Mouse (Mus musculus): ENCODE data around the gene Alad. TPM values are rescaled to one million over a fixed set of nuclear protein-coding genes. Genes with fewer than 3 reads are reported as not detected.

Gene Alad
- polyA plus RNA-seq, 1 experiment from 2014 or later = 156 TPM

GRCm38 (mm10) chr4:62501534-62501933 lies 18.2 kb downstream of the Alad start:
- no peak for TF ChIP-seq CTCF (IDR thresholded peaks at IDR 0.05; ENCODE audit: low read depth)
- H3K4me3 ChIP-seq (ENCODE audit: low read depth, low read length) = peak overlapping the region; percentile 88
- H3K9ac ChIP-seq (ENCODE audit: low read depth, low read length) = peak overlapping the region; percentile 90
- H3K9me3 ChIP-seq (ENCODE audit: control insufficient read depth) = no peaks in the 10 kb centered on the region
- no peak for ATAC-seq
- no peaks in the 10 kb centered on the region for H3K27me3 ChIP-seq (replicated peaks; ENCODE audit: control insufficient read depth, insufficient read depth, low read length)
- peak overlapping the region; percentile 67 for H3K4me2 ChIP-seq (replicated peaks; ENCODE audit: low read depth)
- peaks cover 9% of the 10 kb centered on the region; the same call in 1 of the 2 replicates for H3K4me1 ChIP-seq (replicated peaks; ENCODE audit: control insufficient read depth, insufficient read depth, low read length)
- peak overlapping the region; percentile 97 for H3K27ac ChIP-seq (ENCODE audit: low read depth, low read length)
- peaks cover 14% of the 10 kb centered on the region for H3K36me3 ChIP-seq (ENCODE audit: control insufficient read depth, insufficient read depth)
- under 1% methylated on average over 7 of the region's 7 CpGs for WGBS

- Histone ChIP-seq H3K4me3 (ENCODE audit: low read depth, low read length) (peak overlapping the region; percentile 88; the same call in 1 of the 2 replicates), H3K9ac (ENCODE audit: low read depth, low read length) (no peak overlapping the region; the same call in 1 of the 2 replicates), H3K4me2 (replicated peaks; ENCODE audit: low read depth) (peak overlapping the region; percentile 67), H3K4me1 (replicated peaks; ENCODE audit: control insufficient read depth, insufficient read depth, low read length) (peaks cover 9% of the 10 kb centered on the region; the same call in 1 of the 2 replicates), H3K9me3 (ENCODE audit: control insufficient read depth) (no peaks in the 10 kb centered on the region), H3K36me3 (ENCODE audit: control insufficient read depth, insufficient read depth) (peaks cover 16% of the 10 kb centered on the region), H3K27me3 (replicated peaks; ENCODE audit: control insufficient read depth, insufficient read depth, low read length) (no peaks in the 10 kb centered on the region), H3K27ac (ENCODE audit: low read depth, low read length) (peak overlapping the region; percentile 97)
- TF ChIP-seq CTCF (IDR thresholded peaks at IDR 0.05; ENCODE audit: low read depth) = no peak
- ATAC-seq = peak; percentile 72
- WGBS = 38% methylated on average over 4 of the region's 4 CpGs
These were observed 18.9 kb downstream of the Alad start for GRCm38 (mm10) chr4:62500799-62501198.

DNA sequence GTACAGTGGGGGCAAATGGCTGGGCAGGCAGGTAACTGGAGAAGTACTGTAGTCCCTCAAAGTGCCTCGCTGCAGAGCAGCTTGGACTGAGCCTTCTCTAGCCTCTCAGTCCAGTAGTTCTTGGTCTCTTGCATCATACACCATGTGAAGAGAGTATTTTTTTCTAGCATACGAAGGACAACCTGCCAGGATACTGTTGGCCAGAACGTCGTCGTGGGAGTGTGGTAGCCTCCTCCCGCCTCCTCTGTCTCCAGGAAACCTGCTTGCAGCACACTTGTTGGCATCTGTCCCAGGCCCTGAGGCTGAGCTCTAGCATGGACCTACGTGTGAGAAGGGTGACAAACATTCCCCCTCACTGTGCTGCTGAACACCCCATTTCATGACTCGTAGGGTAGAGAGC lies 22.9 kb downstream of the Alad start:
- Histone ChIP-seq H3K27me3 (replicated peaks; ENCODE audit: control insufficient read depth, insufficient read depth, low read length) (no peaks in the 10 kb centered on the region), H3K4me1 (replicated peaks; ENCODE audit: control insufficient read depth, insufficient read depth, low read length) (0 out of 2 replicates have a peak, but pooled peaks cover 2% of the 10 kb centered on the region), H3K36me3 (ENCODE audit: control insufficient read depth, insufficient read depth) (peaks cover 17% of the 10 kb centered on the region), H3K27ac (ENCODE audit: low read depth, low read length) (peak overlapping the region; percentile 35), H3K4me3 (ENCODE audit: low read depth, low read length) (no peak overlapping the region), H3K9ac (ENCODE audit: low read depth, low read length) (no peak overlapping the region), H3K9me3 (ENCODE audit: control insufficient read depth) (no peaks in the 10 kb centered on the region), H3K4me2 (replicated peaks; ENCODE audit: low read depth) (no peak overlapping the region)
- no peak for ATAC-seq
- TF ChIP-seq CTCF (IDR thresholded peaks at IDR 0.05; ENCODE audit: low read depth) = no peak
- WGBS = 34% methylated on average over 8 of the region's 8 CpGs

GRCm38 (mm10) chr4:62495946-62496345 lies 23.8 kb downstream of the Alad start:
- no peak for TF ChIP-seq CTCF (IDR thresholded peaks at IDR 0.05; ENCODE audit: low read depth)
- Histone ChIP-seq H3K4me3 (ENCODE audit: low read depth, low read length) (no peak overlapping the region), H3K9me3 (ENCODE audit: control insufficient read depth) (no peaks in the 10 kb centered on the region), H3K27me3 (replicated peaks; ENCODE audit: control insufficient read depth, insufficient read depth, low read length) (no peaks in the 10 kb centered on the region), H3K36me3 (ENCODE audit: control insufficient read depth, insufficient read depth) (peaks cover 21% of the 10 kb centered on the region), H3K4me1 (replicated peaks; ENCODE audit: control insufficient read depth, insufficient read depth, low read length) (0 out of 2 replicates have a peak, but pooled peaks cover 2% of the 10 kb centered on the region), H3K4me2 (replicated peaks; ENCODE audit: low read depth) (no peak overlapping the region), H3K9ac (ENCODE audit: low read depth, low read length) (no peak overlapping the region), H3K27ac (ENCODE audit: low read depth, low read length) (peak overlapping the region; percentile 15; the same call in 1 of the 2 replicates)
- ATAC-seq = no peak
- 60% methylated on average over 8 of the region's 8 CpGs for WGBS

- no peak for ATAC-seq
- no peak overlapping the region for H3K4me3 ChIP-seq (ENCODE audit: low read depth, low read length)
- WGBS = 66% methylated on average over 9 of the region's 9 CpGs
These were observed 25.5 kb downstream of the Alad start for GRCm38 (mm10) chr4:62494230-62494629.

DNA sequence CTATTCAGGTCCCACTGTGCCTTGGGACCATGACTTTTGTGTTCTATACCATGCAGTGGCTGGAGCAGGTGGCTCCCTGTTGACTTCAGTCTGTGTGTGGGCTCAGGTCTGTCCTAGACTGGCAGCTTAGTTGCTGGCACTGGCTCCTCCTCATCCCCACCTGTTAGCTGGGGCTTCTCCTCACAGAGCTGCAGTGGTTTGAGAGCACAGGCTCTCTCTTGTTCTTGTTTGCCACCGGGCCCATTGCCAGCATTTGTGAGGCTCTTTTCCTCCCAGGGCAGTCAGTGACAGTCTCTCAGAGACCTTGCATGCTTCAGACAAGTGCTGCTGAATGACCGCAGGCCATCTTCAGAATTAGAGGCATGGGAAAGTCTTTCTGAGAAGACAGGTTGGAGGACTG lies 27.0 kb downstream of the Alad start:
- WGBS = 80% methylated on average over 2 of the region's 2 CpGs
- H3K9me3 ChIP-seq (ENCODE audit: control insufficient read depth) = no peaks in the 10 kb centered on the region
- TF ChIP-seq CTCF (IDR thresholded peaks at IDR 0.05; ENCODE audit: low read depth) = no peak

More at GRCm38 (mm10) chr4:62494230-62494629, 25.5 kb downstream of the Alad start:
- no peak overlapping the region for H3K9ac ChIP-seq (ENCODE audit: low read depth, low read length)
- H3K27ac ChIP-seq (ENCODE audit: low read depth, low read length) = peak overlapping the region; percentile 7; the same call in 1 of the 2 replicates
- peaks cover 15% of the 10 kb centered on the region for H3K36me3 ChIP-seq (ENCODE audit: control insufficient read depth, insufficient read depth)
- H3K4me1 ChIP-seq (replicated peaks; ENCODE audit: control insufficient read depth, insufficient read depth, low read length) = no peaks in the 10 kb centered on the region
- no peak overlapping the region for H3K4me2 ChIP-seq (replicated peaks; ENCODE audit: low read depth)
- no peaks in the 10 kb centered on the region for H3K9me3 ChIP-seq (ENCODE audit: control insufficient read depth)
- no peaks in the 10 kb centered on the region for H3K27me3 ChIP-seq (replicated peaks; ENCODE audit: control insufficient read depth, insufficient read depth, low read length)
- no peak for TF ChIP-seq CTCF (IDR thresholded peaks at IDR 0.05; ENCODE audit: low read depth)

More for the DNA sequence above, 27.0 kb downstream of the Alad start:
- no peak overlapping the region for H3K4me3 ChIP-seq (ENCODE audit: low read depth, low read length)
- peaks cover 7% of the 10 kb centered on the region; the same call in 1 of the 2 replicates for H3K36me3 ChIP-seq (ENCODE audit: control insufficient read depth, insufficient read depth)
- no peak overlapping the region for H3K4me2 ChIP-seq (replicated peaks; ENCODE audit: low read depth)
- H3K4me1 ChIP-seq (replicated peaks; ENCODE audit: control insufficient read depth, insufficient read depth, low read length) = no peaks in the 10 kb centered on the region
- ATAC-seq = no peak
- H3K9ac ChIP-seq (ENCODE audit: low read depth, low read length) = no peak overlapping the region
- H3K27me3 ChIP-seq (replicated peaks; ENCODE audit: control insufficient read depth, insufficient read depth, low read length) = no peaks in the 10 kb centered on the region
- no peak overlapping the region for H3K27ac ChIP-seq (ENCODE audit: low read depth, low read length)
